Mouse (Mus musculus): Measurements from ENCODE around the gene Tmem102. TPM values are rescaled to one million over a fixed set of nuclear protein-coding genes. Genes with fewer than 3 reads are reported as not detected.

The Tmem102 gene
- polyA plus RNA-seq, 1 experiment from 2014 or later = 0.86 TPM

DNA sequence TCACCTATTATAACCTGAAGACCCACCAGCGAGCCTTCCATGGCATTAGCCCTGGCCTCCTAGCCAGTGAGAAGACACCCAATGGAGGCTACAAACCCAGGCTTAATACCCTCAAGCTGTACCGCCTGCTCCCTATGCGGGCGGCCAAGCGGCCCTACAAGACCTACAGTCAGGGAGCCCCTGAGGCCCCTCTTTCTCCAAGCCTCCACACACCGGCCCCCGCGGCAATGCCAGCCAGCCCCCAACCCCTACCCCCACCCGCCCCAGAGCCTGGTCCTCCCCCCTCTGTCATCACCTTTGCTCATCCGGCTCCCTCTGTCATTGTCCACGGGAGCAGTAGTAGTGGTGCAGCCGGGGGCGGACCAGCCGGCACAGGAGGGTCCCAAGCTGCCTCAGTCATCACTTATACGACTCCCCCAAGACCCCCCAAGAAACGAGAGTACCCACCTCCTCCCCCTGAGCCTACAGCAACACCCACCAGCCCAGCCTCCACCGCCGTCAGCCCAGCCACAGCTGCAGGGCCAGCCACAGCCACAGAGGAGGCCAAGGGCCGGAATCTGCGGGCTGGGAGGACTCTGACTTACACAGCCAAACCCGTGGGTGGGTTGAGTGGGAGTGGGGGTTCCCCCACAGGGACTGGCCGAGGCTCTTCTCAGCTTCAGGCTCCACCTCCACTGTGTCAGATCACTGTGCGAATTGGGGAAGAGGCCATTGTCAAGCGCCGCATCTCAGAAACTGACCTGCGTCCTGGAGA is 27.7 kb downstream of the Tmem102 start:
- Histone ChIP-seq H3K9ac (no peak overlapping the region), H3K27ac (no peak overlapping the region), H3K27me3 (replicated peaks) (no peaks in the 10 kb centered on the region), H3K4me3 (no peak overlapping the region), H3K4me1 (no peaks in the 10 kb centered on the region), H3K4me2 (no peak overlapping the region), H3K9me3 (no peaks in the 10 kb centered on the region), H3K36me3 (replicated peaks) (peaks cover 6% of the 10 kb centered on the region; the same call in 1 of the 2 replicates)
- no peak for ATAC-seq (replicated peaks)
- WGBS = 66% methylated on average over 26 of the region's 26 CpGs

DNA sequence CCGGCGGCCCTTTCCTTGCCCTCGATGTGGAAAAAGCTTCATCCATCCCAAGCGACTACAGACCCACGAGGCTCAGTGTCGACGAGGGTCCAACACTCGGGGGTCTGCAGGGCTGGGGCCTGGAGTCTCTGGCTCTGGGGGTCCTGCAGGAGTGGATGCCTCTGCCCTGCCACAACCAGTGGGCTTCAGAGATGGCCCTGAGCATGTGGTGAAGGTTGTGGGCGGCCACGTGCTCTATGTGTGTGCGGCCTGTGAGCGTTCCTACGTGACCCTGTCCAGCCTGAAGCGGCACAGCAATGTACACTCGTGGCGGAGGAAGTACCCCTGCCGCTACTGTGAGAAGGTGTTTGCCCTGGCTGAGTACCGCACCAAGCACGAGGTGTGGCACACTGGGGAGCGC is 28.9 kb downstream of the Tmem102 start:
- Histone ChIP-seq H3K4me2 (no peak overlapping the region), H3K4me3 (no peak overlapping the region), H3K9me3 (no peaks in the 10 kb centered on the region), H3K4me1 (no peaks in the 10 kb centered on the region), H3K36me3 (replicated peaks) (peaks cover 6% of the 10 kb centered on the region; the same call in 1 of the 2 replicates), H3K27ac (no peak overlapping the region), H3K27me3 (replicated peaks) (no peaks in the 10 kb centered on the region), H3K9ac (no peak overlapping the region)
- ATAC-seq (replicated peaks) = 0 out of 2 replicates have a peak, but pooled peaks have one; percentile 39
- 87% methylated on average over 20 of the region's 20 CpGs for WGBS

DNA sequence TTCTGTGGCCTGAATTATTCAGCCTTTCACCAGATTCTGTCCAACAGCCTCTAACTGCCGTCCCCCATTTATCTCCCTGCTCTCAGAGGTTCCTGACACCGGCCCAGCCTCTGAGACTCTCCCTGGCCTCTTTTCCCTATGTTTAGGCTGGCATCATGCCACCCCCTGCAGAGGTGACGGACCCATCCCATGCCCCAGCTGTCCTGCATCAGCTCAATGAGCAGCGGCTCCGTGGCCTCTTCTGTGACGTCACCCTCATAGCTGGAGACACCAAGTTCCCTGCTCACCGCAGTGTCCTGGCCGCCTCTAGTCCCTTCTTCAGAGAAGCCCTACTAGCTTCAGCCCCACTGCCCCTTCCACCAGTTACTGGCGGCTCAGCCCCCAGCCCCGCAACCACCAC is 29.7 kb downstream of the Tmem102 start:
- H3K4me1 ChIP-seq = no peaks in the 10 kb centered on the region
- ATAC-seq (replicated peaks) = no peak
- WGBS = 63% methylated on average over 10 of the region's 10 CpGs

DNA sequence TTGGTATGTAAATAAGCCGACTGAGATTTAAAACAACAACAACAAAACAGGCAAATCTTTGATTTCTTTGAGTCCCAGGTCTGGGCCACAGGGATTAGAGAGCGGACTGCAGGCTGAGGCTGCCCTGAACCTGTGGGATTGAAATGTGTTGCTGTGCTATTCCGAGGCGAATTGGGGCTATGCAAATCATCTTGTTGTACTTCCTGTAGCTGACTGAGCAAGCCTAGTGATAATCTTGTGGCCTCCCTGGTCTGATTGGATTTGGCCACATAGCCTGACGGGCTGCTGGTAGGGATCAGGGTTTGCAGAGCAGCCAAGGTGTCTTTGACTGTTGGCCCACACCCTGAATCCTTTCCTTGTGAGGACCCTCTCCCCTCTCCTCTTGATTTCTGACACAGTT is 30.5 kb downstream of the Tmem102 start:
- Histone ChIP-seq H3K36me3 (replicated peaks) (peaks cover 6% of the 10 kb centered on the region; the same call in 1 of the 2 replicates), H3K27ac (no peak overlapping the region), H3K4me1 (no peaks in the 10 kb centered on the region), H3K4me3 (no peak overlapping the region), H3K9me3 (no peaks in the 10 kb centered on the region), H3K9ac (no peak overlapping the region), H3K4me2 (no peak overlapping the region), H3K27me3 (replicated peaks) (no peaks in the 10 kb centered on the region)
- 46% methylated on average over 5 of the region's 5 CpGs for WGBS
- ATAC-seq (replicated peaks) = no peak

More for the DNA sequence above, 29.7 kb downstream of the Tmem102 start:
- no peak overlapping the region for H3K4me2 ChIP-seq
- no peaks in the 10 kb centered on the region for H3K27me3 ChIP-seq (replicated peaks)
- H3K9ac ChIP-seq = no peak overlapping the region
- no peaks in the 10 kb centered on the region for H3K9me3 ChIP-seq
- H3K4me3 ChIP-seq = no peak overlapping the region
- H3K27ac ChIP-seq = no peak overlapping the region
- H3K36me3 ChIP-seq (replicated peaks) = peaks cover 6% of the 10 kb centered on the region; the same call in 1 of the 2 replicates

DNA sequence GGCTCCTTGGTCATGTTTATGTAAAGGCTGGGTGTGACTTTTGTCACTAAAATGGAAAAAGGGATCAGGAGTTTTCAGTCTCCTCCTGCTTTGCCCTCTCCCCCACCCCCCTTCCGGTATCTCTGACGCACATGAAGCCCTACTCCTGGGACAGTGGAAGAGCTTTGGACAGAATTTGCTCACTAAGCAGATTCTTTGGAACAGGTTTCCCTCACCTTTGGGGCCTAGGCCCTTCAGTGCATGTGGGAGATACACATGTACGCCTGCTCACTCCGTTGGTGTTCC is 37.9 kb downstream of the Tmem102 start:
- Histone ChIP-seq H3K4me2 (peak overlapping the region; percentile 73), H3K4me1 (peaks cover 25% of the 10 kb centered on the region), H3K4me3 (no peak overlapping the region), H3K27me3 (replicated peaks) (no peaks in the 10 kb centered on the region), H3K9me3 (no peaks in the 10 kb centered on the region), H3K36me3 (replicated peaks) (no peaks in the 10 kb centered on the region), H3K9ac (no peak overlapping the region), H3K27ac (no peak overlapping the region)
- no peak for ATAC-seq (replicated peaks)
- 67% methylated on average over 4 of the region's 4 CpGs for WGBS

DNA sequence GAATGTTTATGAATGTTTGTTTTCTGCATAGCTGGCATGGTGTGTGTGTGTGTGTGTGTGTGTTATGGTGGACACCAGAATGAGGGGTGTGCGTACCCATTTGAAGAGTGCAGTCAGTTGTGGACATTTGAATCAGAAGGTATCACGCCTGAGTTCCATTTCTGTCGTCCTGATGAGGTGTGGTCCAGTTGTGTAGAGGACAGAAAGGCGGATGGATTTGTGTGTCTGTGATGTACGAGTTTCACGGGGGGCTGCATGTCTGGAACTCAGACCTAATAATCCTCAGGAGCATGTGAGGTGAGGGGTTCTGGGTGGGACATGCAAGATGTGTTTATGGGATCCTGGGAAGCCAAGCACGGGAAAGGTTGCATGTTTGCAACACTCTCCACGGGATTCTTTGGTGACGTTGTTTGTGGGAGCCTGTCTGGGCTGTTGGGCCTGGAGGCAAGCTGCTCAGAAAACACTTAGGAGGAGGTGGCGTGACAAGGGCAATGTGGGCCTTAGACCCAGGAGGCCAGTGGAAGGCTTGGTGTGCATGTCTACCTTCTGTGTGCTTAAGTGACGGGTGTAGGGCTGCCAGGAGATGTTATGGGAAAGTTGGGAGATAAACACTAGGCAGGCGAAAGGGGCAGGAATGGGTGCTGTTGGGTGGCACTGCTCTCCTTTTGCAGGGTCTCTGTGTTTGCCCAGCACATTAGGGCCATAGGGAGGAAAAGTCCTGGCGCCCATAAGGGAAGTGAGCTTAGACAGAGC is 38.4 kb downstream of the Tmem102 start:
- no peak for ATAC-seq (replicated peaks)
- Histone ChIP-seq H3K36me3 (replicated peaks) (no peaks in the 10 kb centered on the region), H3K27ac (peak overlapping the region; percentile 85)

DNA sequence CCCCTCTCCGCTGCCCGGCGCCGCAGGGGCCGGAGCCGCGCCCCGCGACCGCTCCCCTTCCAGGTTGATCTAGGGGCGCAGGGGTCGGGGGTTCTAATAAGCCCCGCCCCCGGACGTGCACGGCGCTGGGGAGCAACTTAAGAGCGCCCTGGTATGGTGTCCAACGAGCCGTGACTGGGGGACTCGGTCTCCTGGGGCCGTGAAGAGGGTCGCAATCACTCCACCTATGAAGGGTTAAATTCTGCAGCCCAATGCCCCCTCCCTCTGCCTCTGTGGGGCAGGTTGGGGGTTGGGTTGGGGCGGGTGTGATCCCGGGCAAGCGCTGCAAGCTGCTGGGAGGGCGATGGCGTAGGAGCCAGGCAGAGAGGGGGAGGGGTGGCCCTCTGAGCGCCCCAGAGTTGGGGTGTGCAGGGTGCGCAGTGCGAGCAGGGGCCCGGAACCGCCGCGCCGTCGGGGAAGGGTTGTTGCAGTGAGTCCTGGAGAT is 39.3 kb downstream of the Tmem102 start:
- H3K36me3 ChIP-seq (replicated peaks) = no peaks in the 10 kb centered on the region
- under 1% methylated on average over 35 of the region's 37 CpGs for WGBS
- peak overlapping the region; percentile 92 for H3K4me3 ChIP-seq
- H3K4me1 ChIP-seq = peaks cover 25% of the 10 kb centered on the region
- H3K27me3 ChIP-seq (replicated peaks) = no peaks in the 10 kb centered on the region
- peak overlapping the region; percentile 85 for H3K27ac ChIP-seq
- no peaks in the 10 kb centered on the region for H3K9me3 ChIP-seq
- H3K4me2 ChIP-seq = peak overlapping the region; percentile 73
- peak overlapping the region; percentile 95 for H3K9ac ChIP-seq
- ATAC-seq (replicated peaks) = peak; percentile 85

More for the DNA sequence above, 38.4 kb downstream of the Tmem102 start:
- Histone ChIP-seq H3K27me3 (replicated peaks) (no peaks in the 10 kb centered on the region), H3K4me3 (peak overlapping the region; percentile 92), H3K4me1 (peaks cover 25% of the 10 kb centered on the region), H3K4me2 (peak overlapping the region; percentile 73), H3K9ac (peak overlapping the region; percentile 95; the same call in 1 of the 2 replicates), H3K9me3 (no peaks in the 10 kb centered on the region)
- WGBS = 62% methylated on average over 13 of the region's 13 CpGs

DNA sequence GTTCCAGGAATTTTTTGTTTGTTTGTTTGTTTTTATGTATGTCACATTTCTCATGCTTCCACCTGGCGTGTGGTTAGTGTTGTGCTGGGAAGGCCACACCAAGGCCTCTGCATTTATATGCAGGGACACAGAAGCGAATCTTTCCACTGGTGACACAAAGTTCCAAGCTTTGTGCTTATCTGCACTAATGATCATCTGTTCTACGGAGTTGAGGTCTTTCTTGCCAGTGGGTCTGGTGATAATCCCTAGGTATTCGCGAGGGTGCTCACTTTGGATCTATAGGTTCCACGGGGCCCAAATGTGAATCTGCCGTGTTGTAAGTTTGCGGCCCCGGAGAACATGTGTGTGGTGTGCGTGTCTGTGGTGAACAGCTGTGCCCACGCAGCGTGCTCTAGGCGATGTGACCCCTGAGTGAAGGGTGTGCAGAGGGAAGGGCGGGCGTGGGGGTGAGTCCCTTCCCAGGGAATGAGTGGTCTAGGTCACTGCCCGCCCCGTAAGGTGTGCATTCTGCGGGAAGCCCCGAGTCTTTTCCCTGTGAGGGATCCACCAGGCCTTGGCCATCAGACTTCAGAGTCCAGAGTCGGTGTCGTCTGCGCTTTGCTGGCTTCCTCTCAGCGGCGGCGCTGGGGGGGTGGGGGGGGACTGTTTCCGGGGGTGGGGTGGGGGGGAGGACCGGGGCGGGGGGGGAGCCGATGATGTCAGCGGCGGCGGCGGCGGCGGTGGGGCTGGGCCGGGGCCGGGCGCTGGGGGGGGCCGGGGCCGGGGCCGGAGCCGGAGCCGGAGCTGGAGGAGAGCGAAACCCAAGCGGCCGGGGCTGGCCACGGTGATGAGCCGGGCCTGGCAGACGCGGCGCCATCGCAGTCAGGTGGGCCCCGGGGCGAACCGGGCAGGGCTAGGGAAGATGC is 40.0 kb downstream of the Tmem102 start, which contains the start of gene Zbtb4:
Gene Zbtb4, plus strand, starts transcription at position 692 of the 905 bp plus-strand sequence.
- WGBS = 22% methylated on average over 31 of the region's 55 CpGs
- ATAC-seq (replicated peaks) = peak; percentile 72

DNA sequence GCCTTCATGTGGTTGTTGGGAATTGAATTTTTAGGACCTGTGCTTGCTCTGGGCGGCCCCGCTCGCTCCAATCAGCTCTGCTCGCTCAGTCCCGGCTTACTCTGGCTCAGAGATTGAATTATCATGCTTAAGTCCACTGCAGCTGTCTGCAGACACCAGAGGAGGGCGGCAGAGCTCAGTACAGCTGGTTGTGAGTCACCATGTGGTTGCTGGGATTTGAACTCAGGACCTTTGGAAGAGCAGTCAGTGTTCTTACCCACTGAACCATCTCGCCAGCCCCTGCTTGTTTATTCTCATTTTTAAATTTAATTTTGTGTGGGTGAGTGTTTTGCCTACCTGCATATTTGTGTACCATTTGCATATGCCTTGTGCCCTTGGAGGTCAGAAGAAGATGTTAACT is 41.9 kb downstream of the Tmem102 start:
- H3K9me3 ChIP-seq = no peaks in the 10 kb centered on the region
- no peak overlapping the region for H3K27ac ChIP-seq

More for the DNA sequence above, 40.0 kb downstream of the Tmem102 start, which contains the start of gene Zbtb4:
- H3K27ac ChIP-seq = peak within 1 kb of the TSS; percentile 85
- peak within 1 kb of the TSS; percentile 95 for H3K9ac ChIP-seq
- no peaks in the 10 kb centered on the region for H3K9me3 ChIP-seq
- no peaks in the 10 kb centered on the region for H3K27me3 ChIP-seq (replicated peaks)
- peaks cover 30% of the 10 kb centered on the region for H3K4me1 ChIP-seq
- H3K4me3 ChIP-seq = peak within 1 kb of the TSS; percentile 92
- H3K4me2 ChIP-seq = peak within 1 kb of the TSS; percentile 73
- H3K36me3 ChIP-seq (replicated peaks) = no peaks in the 10 kb centered on the region

DNA sequence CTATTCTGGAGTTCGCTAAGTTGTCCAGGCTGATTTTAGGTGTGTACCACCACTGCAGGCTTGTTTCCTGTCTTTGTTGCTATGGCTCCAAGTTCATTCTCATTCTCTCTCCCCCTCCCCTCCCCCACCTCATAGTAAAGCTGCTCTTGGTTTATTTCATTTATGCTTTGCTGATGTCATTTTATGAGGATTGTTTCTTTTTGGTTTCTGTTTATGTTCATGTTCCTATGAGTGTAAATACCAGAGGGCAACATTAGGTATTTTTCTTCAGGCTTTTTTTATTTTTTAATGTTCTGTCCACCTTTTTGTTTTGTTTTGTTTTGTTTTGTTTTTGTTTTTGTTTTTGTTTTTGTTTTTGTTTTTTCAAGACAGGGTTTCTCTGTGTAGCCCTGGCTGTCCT is 43.6 kb downstream of the Tmem102 start, which contains the start of gene Slc35g3:
Gene Slc35g3, minus strand, starts transcription at position 101 of the 400 bp plus-strand sequence.
- H3K4me1 ChIP-seq = peaks cover 39% of the 10 kb centered on the region
- WGBS = 65% methylated on average over 1 of the region's 1 CpGs
- H3K9me3 ChIP-seq = no peaks in the 10 kb centered on the region
- H3K36me3 ChIP-seq (replicated peaks) = no peaks in the 10 kb centered on the region
- no peak for ATAC-seq (replicated peaks)
- no peak within 1 kb of the TSS; the same call in 1 of the 2 replicates for H3K4me2 ChIP-seq
- H3K9ac ChIP-seq = peak within 1 kb of the TSS; percentile 76; the same call in 1 of the 2 replicates
- peak within 1 kb of the TSS; percentile 99 for H3K27ac ChIP-seq
- H3K4me3 ChIP-seq = no peak within 1 kb of the TSS
- no peaks in the 10 kb centered on the region for H3K27me3 ChIP-seq (replicated peaks)

More for the DNA sequence above, 41.9 kb downstream of the Tmem102 start:
- no peak overlapping the region for H3K9ac ChIP-seq
- no peak for ATAC-seq (replicated peaks)
- H3K4me2 ChIP-seq = no peak overlapping the region
- H3K4me3 ChIP-seq = no peak overlapping the region
- WGBS = 64% methylated on average over 7 of the region's 7 CpGs
- no peaks in the 10 kb centered on the region for H3K27me3 ChIP-seq (replicated peaks)
- peaks cover 41% of the 10 kb centered on the region for H3K4me1 ChIP-seq
- H3K36me3 ChIP-seq (replicated peaks) = no peaks in the 10 kb centered on the region

DNA sequence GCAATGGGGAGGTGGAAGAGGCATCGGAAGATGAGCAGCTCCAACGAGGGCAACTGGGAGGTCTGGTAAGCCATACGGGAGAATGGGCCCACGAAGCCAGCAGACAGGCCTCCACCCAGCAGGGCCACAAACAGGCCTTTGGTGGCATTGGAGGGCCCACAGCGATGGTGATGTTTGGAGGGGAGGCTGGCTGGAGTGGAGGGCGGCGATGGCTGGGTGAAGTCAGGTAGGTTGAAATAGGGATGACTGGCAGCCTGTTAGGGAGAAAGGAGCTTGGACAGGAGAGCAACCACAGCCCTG is 44.6 kb downstream of the Tmem102 start:
- WGBS = 94% methylated on average over 7 of the region's 7 CpGs
- no peak for ATAC-seq (replicated peaks)

More for the DNA sequence above, 44.6 kb downstream of the Tmem102 start:
- H3K4me3 ChIP-seq = no peak overlapping the region
- no peaks in the 10 kb centered on the region for H3K9me3 ChIP-seq
- peak overlapping the region; percentile 76; the same call in 1 of the 2 replicates for H3K9ac ChIP-seq
- H3K27me3 ChIP-seq (replicated peaks) = no peaks in the 10 kb centered on the region
- H3K4me2 ChIP-seq = no peak overlapping the region; the same call in 1 of the 2 replicates
- peaks cover 40% of the 10 kb centered on the region for H3K4me1 ChIP-seq
- no peaks in the 10 kb centered on the region for H3K36me3 ChIP-seq (replicated peaks)
- peak overlapping the region; percentile 99 for H3K27ac ChIP-seq

Measured in midbrain, embryonic 15.5 days (tissue).